Mouse (Mus musculus) gastrocnemius, adult 8-10 months (tissue): ENCODE data around the gene Tmprss6. TPM values are rescaled to one million over a fixed set of nuclear protein-coding genes. Genes with fewer than 3 reads are reported as not detected.

Experiments used
- DNase-seq, 2 experiments: peaks; one replicate each; pipeline ENCODE4 v3.0.0; 2022; ENCODE audit warnings: low spot score in 2 of 2
- total RNA-seq, 4 experiments: library from RNA; stranded (reverse); gene quantifications; 2 replicates each; pipeline ENCODE4 v1.2.4; 2022

Gene Tmprss6
- total RNA-seq, 4 experiments from 2014 or later: 0.11 TPM; not detected in 3

- DNase-seq: no peak
Measured at GRCm38 (mm10) chr15:78483311-78483710, 14.9 kb upstream of the Tmprss6 start.

- no peak for DNase-seq
Measured at GRCm38 (mm10) chr15:78482518-78482917, 14.1 kb upstream of the Tmprss6 start.

GRCm38 (mm10) chr15:78481448-78482000 lies 13.1 kb upstream of the Tmprss6 start:
- no peak for DNase-seq

- no peak for DNase-seq
Measured at GRCm38 (mm10) chr15:78480991-78481390, 12.6 kb upstream of the Tmprss6 start.

- DNase-seq: no peak
Measured at GRCm38 (mm10) chr15:78480111-78480510, 11.7 kb upstream of the Tmprss6 start.

- DNase-seq: no peak
Measured at GRCm38 (mm10) chr15:78479470-78479869, 11.0 kb upstream of the Tmprss6 start.

GRCm38 (mm10) chr15:78478073-78478472 lies 9.6 kb upstream of the Tmprss6 start:
- no peak for DNase-seq

- no peak for DNase-seq
Measured at GRCm38 (mm10) chr15:78476878-78477277, 8.4 kb upstream of the Tmprss6 start.

GRCm38 (mm10) chr15:78475604-78476031 lies 7.2 kb upstream of the Tmprss6 start:
- no peak for DNase-seq

- no peak for DNase-seq
Measured at GRCm38 (mm10) chr15:78473442-78473841, 5.0 kb upstream of the Tmprss6 start.

- no peak for DNase-seq
Measured at GRCm38 (mm10) chr15:78471902-78472301, 3.5 kb upstream of the Tmprss6 start.

- no peak for DNase-seq
Measured at GRCm38 (mm10) chr15:78470495-78471276, 2.3 kb upstream of the Tmprss6 start.

GRCm38 (mm10) chr15:78467570-78467969 lies 864 bp downstream of the Tmprss6 start:
- DNase-seq: no peak

GRCm38 (mm10) chr15:78466809-78467208 lies 1.6 kb downstream of the Tmprss6 start:
- DNase-seq: no peak

- DNase-seq: no peak
Measured at GRCm38 (mm10) chr15:78462981-78463380, 5.5 kb downstream of the Tmprss6 start.

- DNase-seq: no peak
Measured at GRCm38 (mm10) chr15:78457193-78457592, 11.2 kb downstream of the Tmprss6 start.

- DNase-seq: peak; percentile 56 to 69
Measured at GRCm38 (mm10) chr15:78456051-78456450, 12.4 kb downstream of the Tmprss6 start.

- DNase-seq: no peak
Measured at GRCm38 (mm10) chr15:78455168-78455567, 13.3 kb downstream of the Tmprss6 start.

- DNase-seq: no peak
Measured at GRCm38 (mm10) chr15:78452929-78453328, 15.5 kb downstream of the Tmprss6 start.

GRCm38 (mm10) chr15:78451201-78451600 lies 17.2 kb downstream of the Tmprss6 start:
- DNase-seq: no peak

- DNase-seq: no peak
Measured at GRCm38 (mm10) chr15:78450419-78450768, 18.0 kb downstream of the Tmprss6 start.

- peak in 1 of 2 experiments; percentile 44 for DNase-seq
Measured at GRCm38 (mm10) chr15:78449694-78450418, 18.6 kb downstream of the Tmprss6 start.
